Mouse (Mus musculus) bone marrow, adult 2 months (tissue): ENCODE measurements around the gene Rassf1. TPM values are rescaled to one million over a fixed set of nuclear protein-coding genes. Genes with fewer than 3 reads are reported as not detected.

Experiments
- H3K27ac ChIP-seq: fragments of 200-500 bp; 2 replicates; pipeline ENCODE4 v1.5.1; 2012; ENCODE audit warnings: low read depth, mild to moderate bottlenecking, control low read depth, inconsistent platforms, low read length; ENCODE audit not compliant: control insufficient read depth, poor library complexity, insufficient read depth
- H3K4me1 ChIP-seq: fragments of 200-500 bp; 2 replicates; pipeline ENCODE4 v1.6.1; 2011; ENCODE audit warnings: low read length; ENCODE audit not compliant: control insufficient read depth, insufficient read depth
- H3K4me3 ChIP-seq: fragments of 200-500 bp; replicated peaks from 2 replicates; pipeline ENCODE3; 2011; ENCODE audit warnings: mild to moderate bottlenecking, low read depth, low read length, control low read depth; ENCODE audit not compliant: control insufficient read depth
- CTCF ChIP-seq: fragments of 200-500 bp; IDR thresholded peaks from 2 replicates; pipeline ENCODE4 v1.5.1; 2011; ENCODE audit warnings: low read length, control low read depth; ENCODE audit not compliant: control insufficient read depth, insufficient read depth
- POLR2A ChIP-seq: fragments of 200-500 bp; IDR thresholded peaks from 2 replicates; pipeline ENCODE4 v1.6.1; 2011; ENCODE audit warnings: low read depth, mild to moderate bottlenecking, control low read depth, low read length, borderline replicate concordance; ENCODE audit not compliant: control insufficient read depth
- WGBS: fragments of 180-500 bp; shearing (Covaris S2); methylation state at CpG from one replicate; pipeline ENCODE4 v1.1.7; 2018; 5-methylcytosine and 5-hydroxymethylcytosine counted together
- polyA plus RNA-seq: library from polyadenylated mRNA; stranded (reverse); fragments of >200 nt; gene quantifications from 2 replicates; pipeline ENCODE4 v1.2.4, GENCODE M21; 2011; ENCODE audit warnings: low replicate concordance; ENCODE audit not compliant: missing spikeins, insufficient read depth, insufficient read length

The Rassf1 gene
- polyA plus RNA-seq, 1 experiment, result 32.3 TPM

DNA sequence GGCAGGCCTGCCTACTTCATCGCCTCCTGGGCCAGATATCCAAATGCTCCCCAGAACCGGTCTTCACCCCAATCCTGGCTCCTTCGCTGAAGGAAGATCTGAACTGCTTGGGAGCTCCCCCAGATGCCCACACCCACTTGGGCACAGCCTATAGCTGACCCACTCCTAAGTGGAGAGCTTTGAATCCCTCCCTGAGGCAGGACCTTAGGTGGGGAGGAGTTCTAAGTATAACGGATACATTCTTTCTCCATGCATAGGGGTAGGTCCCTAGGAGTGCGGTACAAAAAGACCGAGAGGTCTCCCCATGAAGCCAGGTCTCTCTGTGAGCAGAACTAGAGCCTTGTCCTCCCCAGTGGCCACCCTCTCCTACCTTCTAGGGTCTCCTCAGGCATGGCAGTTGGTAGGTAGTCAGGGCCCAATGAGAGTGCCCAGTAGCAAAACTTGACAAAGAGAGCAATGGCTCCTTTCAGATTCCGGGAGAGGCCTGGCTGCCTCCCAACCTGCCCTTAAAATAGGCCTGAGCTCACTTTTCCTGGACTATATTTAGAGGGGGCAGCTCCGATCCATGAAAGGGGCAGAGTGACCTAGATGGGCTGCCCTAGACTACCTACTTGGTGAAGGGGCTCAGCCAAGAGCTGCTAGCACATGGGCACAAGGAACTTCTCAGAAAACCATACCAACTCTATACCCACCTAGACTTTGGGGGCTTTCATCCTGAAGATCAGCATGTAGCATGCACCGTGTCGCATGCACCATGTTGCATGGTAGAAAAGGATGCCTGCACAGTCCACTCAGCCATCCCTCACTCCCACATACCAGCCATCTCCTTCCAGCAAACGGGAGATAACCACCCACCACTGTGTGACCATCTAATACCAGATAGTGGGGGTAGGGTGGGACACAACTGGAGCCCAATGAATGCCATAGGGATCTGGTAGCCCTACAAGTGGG lies 45.5 kb downstream of the Rassf1 start:
- no peak for TF ChIP-seq CTCF
- no peak for TF ChIP-seq POLR2A
- H3K4me3 ChIP-seq, result no peak overlapping the region
- 87% methylated on average over 11 of the region's 11 CpGs for whole genome bisulfite sequencing
- peaks cover 4% of the 10 kb centered on the region; the same call in 1 of the 2 replicates for H3K4me1 ChIP-seq
- no peak overlapping the region for H3K27ac ChIP-seq

DNA sequence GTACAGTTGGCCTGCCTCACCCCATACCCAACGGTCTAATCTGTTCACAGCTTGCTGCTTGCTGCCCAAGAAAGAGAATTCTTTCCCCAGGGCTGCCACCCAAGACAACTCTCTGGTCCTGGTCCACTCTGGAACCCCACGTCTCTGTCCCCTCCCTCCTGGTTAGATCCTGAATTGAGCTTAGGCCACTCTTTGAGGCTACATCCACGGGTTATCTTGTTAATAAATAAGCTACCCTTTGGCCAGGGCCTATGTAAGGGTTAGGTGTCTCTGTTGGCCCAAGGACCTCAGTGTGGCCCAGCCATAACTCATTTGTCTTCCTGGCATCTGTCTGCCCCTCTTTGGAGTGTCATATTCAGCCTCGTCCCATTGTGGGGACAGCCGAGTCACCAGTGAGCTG lies 47.0 kb downstream of the Rassf1 start:
- H3K4me1 ChIP-seq, result peaks cover 4% of the 10 kb centered on the region; the same call in 1 of the 2 replicates
- TF ChIP-seq POLR2A (no peak), CTCF (no peak)
- no peak overlapping the region for H3K27ac ChIP-seq
- H3K4me3 ChIP-seq, result no peak overlapping the region
- WGBS, result 80% methylated on average over 5 of the region's 5 CpGs

- no peak overlapping the region for H3K4me3 ChIP-seq
- H3K27ac ChIP-seq, result no peak overlapping the region
- peaks cover 2% of the 10 kb centered on the region; the same call in 1 of the 2 replicates for H3K4me1 ChIP-seq
- WGBS, result 89% methylated on average over 9 of the region's 9 CpGs
- no peak for TF ChIP-seq POLR2A
- no peak for TF ChIP-seq CTCF
Measured at GRCm38 (mm10) chr9:107599433-107599832, 48.1 kb downstream of the Rassf1 start.

GRCm38 (mm10) chr9:107599842-107600241 lies 48.5 kb downstream of the Rassf1 start:
- H3K27ac ChIP-seq, result no peak overlapping the region
- WGBS, result 88% methylated on average over 14 of the region's 14 CpGs
- H3K4me1 ChIP-seq, result peaks cover 2% of the 10 kb centered on the region; the same call in 1 of the 2 replicates
- TF ChIP-seq CTCF (no peak), POLR2A (no peak)
- no peak overlapping the region for H3K4me3 ChIP-seq

DNA sequence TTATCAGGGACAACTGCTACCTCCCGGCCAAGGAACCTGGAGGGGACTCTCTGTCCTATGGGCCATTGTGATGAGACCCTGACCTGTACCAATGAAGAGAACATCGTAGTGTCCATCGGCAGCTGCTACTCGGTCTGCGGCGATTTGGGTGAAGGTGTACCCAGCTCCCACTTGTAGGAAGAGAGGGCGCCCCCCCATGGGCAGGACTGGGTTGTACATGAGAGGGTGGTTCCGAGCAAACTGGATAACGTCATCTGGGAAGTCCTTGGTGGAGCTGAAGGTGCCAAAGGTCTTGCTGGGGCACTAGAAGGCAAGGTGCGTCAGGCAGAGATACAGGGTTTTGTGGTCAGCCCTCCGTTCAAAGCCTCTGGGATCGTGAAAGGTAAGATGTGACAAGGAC lies 49.4 kb downstream of the Rassf1 start:
- Histone ChIP-seq H3K4me3 (no peak overlapping the region), H3K27ac (no peak overlapping the region), H3K4me1 (peaks cover 2% of the 10 kb centered on the region; the same call in 1 of the 2 replicates)
- no peak for TF ChIP-seq POLR2A
- TF ChIP-seq CTCF, result peak; percentile 19; the same call in 1 of the 2 replicates
- WGBS, result 65% methylated on average over 12 of the region's 12 CpGs

DNA sequence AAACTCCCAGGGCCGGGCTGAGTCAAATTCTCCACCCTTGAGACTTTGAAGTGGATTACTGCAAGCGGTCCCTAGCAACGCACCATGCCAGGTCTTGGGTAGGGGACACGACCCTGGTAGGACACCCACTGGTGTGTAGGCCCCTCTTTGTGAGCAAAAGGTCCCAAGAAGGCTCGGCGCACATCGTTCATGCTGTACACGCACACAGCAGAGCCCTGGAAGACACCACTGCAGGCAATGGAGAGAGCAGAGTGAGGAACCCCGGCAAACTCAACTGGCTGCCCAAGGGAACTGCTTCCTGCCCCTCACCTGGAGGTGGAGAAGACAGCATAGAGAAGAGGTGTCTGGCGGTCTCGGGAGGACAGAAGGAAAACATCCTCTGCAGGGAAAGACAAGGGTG lies 49.9 kb downstream of the Rassf1 start:
- Histone ChIP-seq H3K4me1 (peaks cover 2% of the 10 kb centered on the region; the same call in 1 of the 2 replicates), H3K27ac (no peak overlapping the region), H3K4me3 (no peak overlapping the region)
- 77% methylated on average over 11 of the region's 11 CpGs for WGBS
- TF ChIP-seq POLR2A (no peak), CTCF (no peak)

DNA sequence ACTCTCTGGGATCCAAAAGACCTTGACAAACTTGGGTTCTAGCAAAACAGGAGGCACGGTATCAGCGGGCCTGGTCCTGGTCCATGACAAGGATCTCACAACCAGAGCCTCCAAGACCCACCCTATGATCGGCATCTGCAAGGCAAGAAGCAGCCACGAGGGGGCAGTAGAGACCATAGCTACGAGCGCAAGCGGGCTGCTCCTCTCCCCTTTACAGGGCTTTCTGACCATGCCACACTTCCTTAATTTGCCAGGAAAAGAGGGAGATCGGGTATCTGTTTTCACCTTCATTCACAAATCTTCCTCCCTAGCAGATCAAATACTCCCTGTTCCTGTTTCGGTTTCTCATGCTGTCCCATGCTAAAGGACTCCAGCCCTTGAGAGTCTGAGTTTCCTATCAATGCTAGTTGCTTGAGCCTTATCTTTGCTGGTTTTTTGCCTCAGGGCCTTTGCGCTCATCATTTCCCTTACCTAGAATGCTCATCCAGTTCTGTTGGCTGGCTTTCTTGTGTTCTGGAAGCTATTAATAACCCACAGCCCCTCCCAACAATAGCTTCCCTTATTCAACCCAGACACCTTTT lies 50.8 kb downstream of the Rassf1 start:
- WGBS, result 3% methylated on average over 10 of the region's 10 CpGs
- no peak for TF ChIP-seq POLR2A
- peak; percentile 99 for TF ChIP-seq CTCF
- Histone ChIP-seq H3K4me1 (peaks cover 2% of the 10 kb centered on the region; the same call in 1 of the 2 replicates), H3K27ac (no peak overlapping the region), H3K4me3 (no peak overlapping the region)

- 61% methylated on average over 6 of the region's 6 CpGs for WGBS
- no peak overlapping the region for H3K27ac ChIP-seq
- H3K4me1 ChIP-seq, result peaks cover 2% of the 10 kb centered on the region; the same call in 1 of the 2 replicates
- no peak overlapping the region for H3K4me3 ChIP-seq
- TF ChIP-seq POLR2A, result no peak
- no peak for TF ChIP-seq CTCF
Measured at GRCm38 (mm10) chr9:107603251-107603650, 51.9 kb downstream of the Rassf1 start.
